Mouse (Mus musculus): ENCODE results near the gene H2al2a. TPM values are rescaled to one million over a fixed set of nuclear protein-coding genes. Genes with fewer than 3 reads are reported as not detected.

Gene H2al2a
- polyA plus RNA-seq, 1 experiment from 2014 or later, result not detected

DNA sequence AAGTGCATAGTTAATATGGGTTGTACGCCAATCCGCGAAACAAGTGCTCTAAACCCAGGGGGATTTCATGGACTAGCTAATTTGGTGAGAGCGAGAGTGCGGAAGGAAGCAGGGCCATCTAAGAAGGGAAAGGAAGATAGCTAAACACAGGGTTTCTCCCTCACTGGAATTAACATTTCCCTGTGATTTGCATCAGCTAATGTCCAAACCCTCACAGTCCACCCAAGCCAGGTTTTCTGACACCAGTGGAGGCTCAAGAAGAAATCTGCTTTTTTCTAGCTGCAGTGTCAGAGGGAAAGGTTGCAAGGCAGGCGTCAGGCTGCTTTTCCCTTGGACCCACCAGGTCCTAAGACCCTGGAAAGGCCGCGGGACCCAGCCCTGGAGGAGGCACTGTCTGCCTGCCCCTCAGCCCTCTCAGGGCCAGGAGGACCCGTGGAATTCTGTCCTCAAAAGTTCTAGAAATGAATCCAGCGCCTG lies 42.2 kb upstream of the H2al2a start:
- DNase-seq (ENCODE audit: low spot score) (peak; percentile 59), ATAC-seq (replicated peaks; ENCODE audit: insufficient number of reproducible peaks, low FRiP score, low TSS enrichment, low read depth) (no peak)
- no peaks in the 10 kb centered on the region for H3K27me3 ChIP-seq (ENCODE audit: control insufficient read depth, insufficient read depth, low read length)
- H3K27ac ChIP-seq (replicated peaks; ENCODE audit: low read depth, low read length), result 0 out of 2 replicates have a peak overlapping the region, but pooled peaks have one; percentile 9
- no peak overlapping the region for H3K4me3 ChIP-seq (ENCODE audit: low read depth, low read length)
- H3K36me3 ChIP-seq (replicated peaks; ENCODE audit: control insufficient read depth, insufficient read depth, low read depth, low read length), result no peaks in the 10 kb centered on the region
- H3K4me2 ChIP-seq (ENCODE audit: low read depth, low read length), result peak overlapping the region; percentile 78
- peaks cover 9% of the 10 kb centered on the region for H3K4me1 ChIP-seq (ENCODE audit: control insufficient read depth, insufficient read depth, low read length)
- no peaks in the 10 kb centered on the region for H3K9me3 ChIP-seq (replicated peaks; ENCODE audit: control insufficient read depth, low read length)
- WGBS, result 16% methylated on average over 10 of the region's 10 CpGs
- peak overlapping the region; percentile 89 for H3K9ac ChIP-seq (replicated peaks; ENCODE audit: low read length)

- DNase-seq (ENCODE audit: low spot score) (peak; percentile 6), ATAC-seq (replicated peaks; ENCODE audit: insufficient number of reproducible peaks, low FRiP score, low TSS enrichment, low read depth) (no peak)
- H3K4me1 ChIP-seq (ENCODE audit: control insufficient read depth, insufficient read depth, low read length), result peaks cover 13% of the 10 kb centered on the region
- H3K36me3 ChIP-seq (replicated peaks; ENCODE audit: control insufficient read depth, insufficient read depth, low read depth, low read length), result no peaks in the 10 kb centered on the region
- H3K27me3 ChIP-seq (ENCODE audit: control insufficient read depth, insufficient read depth, low read length), result no peaks in the 10 kb centered on the region
- no peak overlapping the region; the same call in 1 of the 2 replicates for H3K9ac ChIP-seq (replicated peaks; ENCODE audit: low read length)
- no peak overlapping the region for H3K27ac ChIP-seq (replicated peaks; ENCODE audit: low read depth, low read length)
- H3K4me3 ChIP-seq (ENCODE audit: low read depth, low read length), result no peak overlapping the region
- WGBS, result 36% methylated on average over 3 of the region's 3 CpGs
- no peaks in the 10 kb centered on the region for H3K9me3 ChIP-seq (replicated peaks; ENCODE audit: control insufficient read depth, low read length)
- no peak overlapping the region for H3K4me2 ChIP-seq (ENCODE audit: low read depth, low read length)
Measured at GRCm38 (mm10) chr2:18038141-18038752, 41.5 kb upstream of the H2al2a start.

- DNase-seq (ENCODE audit: low spot score) (no peak), ATAC-seq (replicated peaks; ENCODE audit: insufficient number of reproducible peaks, low FRiP score, low TSS enrichment, low read depth) (no peak)
- no peak within 1 kb of the TSS for H3K4me3 ChIP-seq (ENCODE audit: low read depth, low read length)
- H3K27me3 ChIP-seq (ENCODE audit: control insufficient read depth, insufficient read depth, low read length), result no peaks in the 10 kb centered on the region
- 34% methylated on average over 2 of the region's 2 CpGs for WGBS
- no peak within 1 kb of the TSS; the same call in 1 of the 2 replicates for H3K9ac ChIP-seq (replicated peaks; ENCODE audit: low read length)
- H3K9me3 ChIP-seq (replicated peaks; ENCODE audit: control insufficient read depth, low read length), result no peaks in the 10 kb centered on the region
- no peak within 1 kb of the TSS for H3K27ac ChIP-seq (replicated peaks; ENCODE audit: low read depth, low read length)
- H3K36me3 ChIP-seq (replicated peaks; ENCODE audit: control insufficient read depth, insufficient read depth, low read depth, low read length), result no peaks in the 10 kb centered on the region
- peaks cover 15% of the 10 kb centered on the region for H3K4me1 ChIP-seq (ENCODE audit: control insufficient read depth, insufficient read depth, low read length)
- H3K4me2 ChIP-seq (ENCODE audit: low read depth, low read length), result no peak within 1 kb of the TSS
Measured at GRCm38 (mm10) chr2:18037491-18037890, 40.7 kb upstream of the H2al2a start, which contains the start of gene A930004D18Rik. Gene A930004D18Rik (minus strand): TSS chr2:18037737.

GRCm38 (mm10) chr2:18034371-18035250 lies 37.9 kb upstream of the H2al2a start:
- Histone ChIP-seq H3K9me3 (replicated peaks; ENCODE audit: control insufficient read depth, low read length) (no peaks in the 10 kb centered on the region), H3K4me1 (ENCODE audit: control insufficient read depth, insufficient read depth, low read length) (peaks cover 10% of the 10 kb centered on the region), H3K27me3 (ENCODE audit: control insufficient read depth, insufficient read depth, low read length) (no peaks in the 10 kb centered on the region), H3K4me3 (ENCODE audit: low read depth, low read length) (no peak overlapping the region), H3K4me2 (ENCODE audit: low read depth, low read length) (no peak overlapping the region), H3K9ac (replicated peaks; ENCODE audit: low read length) (no peak overlapping the region), H3K36me3 (replicated peaks; ENCODE audit: control insufficient read depth, insufficient read depth, low read depth, low read length) (no peaks in the 10 kb centered on the region), H3K27ac (replicated peaks; ENCODE audit: low read depth, low read length) (no peak overlapping the region; the same call in 1 of the 2 replicates)
- ATAC-seq (replicated peaks; ENCODE audit: insufficient number of reproducible peaks, low FRiP score, low TSS enrichment, low read depth) (no peak), DNase-seq (ENCODE audit: low spot score) (peak; percentile 19)
- 36% methylated on average over 10 of the region's 10 CpGs for WGBS

DNA sequence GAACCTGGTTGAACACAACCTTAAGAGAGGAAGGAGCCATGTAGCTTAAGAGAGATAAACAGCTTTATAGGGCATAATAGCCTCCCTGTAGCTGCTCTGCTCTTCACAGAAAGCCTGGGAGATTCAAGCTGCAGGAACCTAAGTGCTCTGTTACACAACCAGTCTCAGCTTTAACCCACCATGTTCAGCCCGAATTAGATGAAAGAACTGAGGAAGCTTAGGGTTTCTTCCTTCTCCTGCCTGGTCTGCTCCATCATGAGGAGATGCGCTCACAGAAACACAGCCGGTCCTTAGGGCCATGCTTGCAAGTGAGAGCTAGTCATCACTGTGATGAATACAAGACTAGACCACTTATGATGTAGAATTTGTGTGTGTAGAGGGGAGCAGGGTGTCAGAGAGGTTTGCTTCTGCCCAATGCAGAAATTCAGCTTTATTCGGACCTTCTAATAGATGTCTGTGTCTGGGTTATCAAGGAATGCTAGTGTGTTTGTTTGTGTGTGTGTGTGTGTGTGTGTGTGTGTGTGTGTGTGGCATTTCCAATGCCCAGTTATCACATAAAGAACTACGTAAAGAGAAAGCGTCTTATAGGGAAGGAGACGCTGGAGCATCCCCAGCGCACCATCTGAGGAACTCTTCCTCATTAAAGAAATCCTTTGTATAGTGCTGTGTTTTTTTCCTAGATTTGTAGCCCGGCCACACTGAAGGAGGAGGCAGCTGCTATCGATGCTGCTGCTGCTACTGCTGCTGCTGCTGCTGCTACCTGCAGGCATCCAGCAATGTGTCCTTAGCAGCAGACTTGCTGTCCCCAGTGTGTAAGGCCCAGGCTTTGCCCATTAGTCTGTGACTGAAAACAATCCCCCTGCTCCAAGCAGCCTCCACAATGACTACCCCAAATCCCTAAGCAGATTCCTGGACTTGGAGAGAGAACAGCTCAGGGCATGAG lies 36.7 kb upstream of the H2al2a start:
- ATAC-seq (replicated peaks; ENCODE audit: insufficient number of reproducible peaks, low FRiP score, low TSS enrichment, low read depth) (no peak), DNase-seq (ENCODE audit: low spot score) (peak; percentile 40)
- H3K4me3 ChIP-seq (ENCODE audit: low read depth, low read length), result no peak overlapping the region
- H3K9ac ChIP-seq (replicated peaks; ENCODE audit: low read length), result peak overlapping the region; percentile 38
- H3K27me3 ChIP-seq (ENCODE audit: control insufficient read depth, insufficient read depth, low read length), result no peaks in the 10 kb centered on the region
- H3K4me2 ChIP-seq (ENCODE audit: low read depth, low read length), result no peak overlapping the region; the same call in 1 of the 2 replicates
- peaks cover 8% of the 10 kb centered on the region for H3K4me1 ChIP-seq (ENCODE audit: control insufficient read depth, insufficient read depth, low read length)
- WGBS, result 33% methylated on average over 10 of the region's 10 CpGs
- H3K27ac ChIP-seq (replicated peaks; ENCODE audit: low read depth, low read length), result no peak overlapping the region; the same call in 1 of the 2 replicates
- no peaks in the 10 kb centered on the region for H3K36me3 ChIP-seq (replicated peaks; ENCODE audit: control insufficient read depth, insufficient read depth, low read depth, low read length)
- no peaks in the 10 kb centered on the region for H3K9me3 ChIP-seq (replicated peaks; ENCODE audit: control insufficient read depth, low read length)

GRCm38 (mm10) chr2:18032538-18032895 lies 35.8 kb upstream of the H2al2a start:
- Histone ChIP-seq H3K9ac (replicated peaks; ENCODE audit: low read length) (peak overlapping the region; percentile 38), H3K4me1 (ENCODE audit: control insufficient read depth, insufficient read depth, low read length) (peaks cover 8% of the 10 kb centered on the region), H3K27ac (replicated peaks; ENCODE audit: low read depth, low read length) (no peak overlapping the region), H3K27me3 (ENCODE audit: control insufficient read depth, insufficient read depth, low read length) (no peaks in the 10 kb centered on the region), H3K4me2 (ENCODE audit: low read depth, low read length) (peak overlapping the region; percentile 91), H3K9me3 (replicated peaks; ENCODE audit: control insufficient read depth, low read length) (no peaks in the 10 kb centered on the region), H3K4me3 (ENCODE audit: low read depth, low read length) (no peak overlapping the region), H3K36me3 (replicated peaks; ENCODE audit: control insufficient read depth, insufficient read depth, low read depth, low read length) (no peaks in the 10 kb centered on the region)
- WGBS, result 24% methylated on average over 5 of the region's 5 CpGs
- ATAC-seq (replicated peaks; ENCODE audit: insufficient number of reproducible peaks, low FRiP score, low TSS enrichment, low read depth) (no peak), DNase-seq (ENCODE audit: low spot score) (peak; percentile 19)

- WGBS, result under 1% methylated on average over 34 of the region's 34 CpGs
- Histone ChIP-seq H3K27me3 (ENCODE audit: control insufficient read depth, insufficient read depth, low read length) (no peaks in the 10 kb centered on the region), H3K9ac (replicated peaks; ENCODE audit: low read length) (peak overlapping the region; percentile 84), H3K4me1 (ENCODE audit: control insufficient read depth, insufficient read depth, low read length) (peaks cover 8% of the 10 kb centered on the region), H3K27ac (replicated peaks; ENCODE audit: low read depth, low read length) (peak overlapping the region; percentile 43; the same call in 1 of the 2 replicates), H3K4me2 (ENCODE audit: low read depth, low read length) (peak overlapping the region; percentile 91), H3K9me3 (replicated peaks; ENCODE audit: control insufficient read depth, low read length) (no peaks in the 10 kb centered on the region), H3K36me3 (replicated peaks; ENCODE audit: control insufficient read depth, insufficient read depth, low read depth, low read length) (no peaks in the 10 kb centered on the region), H3K4me3 (ENCODE audit: low read depth, low read length) (peak overlapping the region; percentile 39)
- DNase-seq (ENCODE audit: low spot score) (peak; percentile 93), ATAC-seq (replicated peaks; ENCODE audit: insufficient number of reproducible peaks, low FRiP score, low TSS enrichment, low read depth) (peak; percentile 26; the same call in 1 of the 2 replicates)
Measured at GRCm38 (mm10) chr2:18031831-18032537, 35.2 kb upstream of the H2al2a start.
